Mouse (Mus musculus) neural tube, embryonic 14.5 days (tissue): ENCODE data around the gene St8sia4. TPM values are rescaled to one million over a fixed set of nuclear protein-coding genes. Genes with fewer than 3 reads are reported as not detected.

Experiments used
- ATAC-seq: fragments of 200-750 bp; cut with Nextera tagmentation; 2 replicates; pipeline ENCODE4 v1.8.0; 2017; ENCODE audit warnings: low read depth, mild to moderate bottlenecking, moderate TSS enrichment, moderate library complexity
- H3K27ac ChIP-seq: fragments of 300-500 bp; sonication (generic); 2 replicates; pipeline ENCODE4 v1.5.1; 2014; ENCODE audit warnings: low read depth, mild to moderate bottlenecking, control low read depth, low read length, moderate library complexity, mixed read lengths
- H3K27me3 ChIP-seq: fragments of 300-500 bp; sonication (generic); 2 replicates; pipeline ENCODE4 v1.6.1; 2014; ENCODE audit warnings: low read length; ENCODE audit not compliant: control insufficient read depth, insufficient read depth
- H3K36me3 ChIP-seq: fragments of 300-500 bp; sonication (generic); 2 replicates; pipeline ENCODE4 v1.6.1; 2014; ENCODE audit warnings: low read length, mixed read lengths; ENCODE audit not compliant: control insufficient read depth, insufficient read depth
- H3K4me1 ChIP-seq: fragments of 300-500 bp; sonication (generic); 2 replicates; pipeline ENCODE4 v1.6.1; 2014; ENCODE audit warnings: low read length; ENCODE audit not compliant: control insufficient read depth, insufficient read depth
- H3K4me2 ChIP-seq: fragments of 300-500 bp; sonication (generic); 2 replicates; pipeline ENCODE4 v1.6.1; 2014; ENCODE audit warnings: mild to moderate bottlenecking, low read depth, low read length, control low read depth
- H3K4me3 ChIP-seq: fragments of 300-500 bp; sonication (generic); 2 replicates; pipeline ENCODE4 v1.5.1; 2014; ENCODE audit warnings: low read depth, low read length, control low read depth, mixed read lengths
- H3K9ac ChIP-seq: fragments of 300-500 bp; sonication (generic); replicated peaks from 2 replicates; pipeline ENCODE4 v1.6.1; 2014; ENCODE audit warnings: low read depth, mild to moderate bottlenecking, control low read depth, low read length, mixed read lengths
- H3K9me3 ChIP-seq: fragments of 300-500 bp; sonication (generic); 2 replicates; pipeline ENCODE4 v1.6.1; 2016; ENCODE audit warnings: low read length; ENCODE audit not compliant: control insufficient read depth
- WGBS: fragments of 180-500 bp; shearing (Covaris S2); extraction: QIAGEN DNeasy Blood & Tissue Kit; methylation state at CpG from one replicate; pipeline ENCODE4 v1.1.7; 2014; 5-methylcytosine and 5-hydroxymethylcytosine counted together
- polyA plus RNA-seq: library from polyadenylated mRNA; unstranded; fragments of >200 nt; fragmentation: Nextera tagmentation; extraction: Ambion mirVana; gene quantifications from 2 replicates; pipeline ENCODE4 v1.2.1, GENCODE M21; 2014

Gene St8sia4
- polyA plus RNA-seq, 1 experiment from 2014 or later, result 50.1 TPM

- Histone ChIP-seq H3K27me3 (no peaks in the 10 kb centered on the region), H3K36me3 (no peaks in the 10 kb centered on the region), H3K27ac (no peak overlapping the region), H3K9ac (no peak overlapping the region), H3K9me3 (no peaks in the 10 kb centered on the region), H3K4me2 (no peak overlapping the region), H3K4me1 (no peaks in the 10 kb centered on the region), H3K4me3 (no peak overlapping the region)
- ATAC-seq, result no peak
- WGBS, result 79% methylated on average over 2 of the region's 2 CpGs
These were observed 57.4 kb downstream of the St8sia4 start for GRCm38 (mm10) chr1:95610017-95610416.

- Histone ChIP-seq H3K9me3 (no peaks in the 10 kb centered on the region), H3K4me1 (no peaks in the 10 kb centered on the region), H3K4me2 (no peak overlapping the region), H3K27ac (no peak overlapping the region), H3K9ac (no peak overlapping the region), H3K27me3 (no peaks in the 10 kb centered on the region), H3K4me3 (no peak overlapping the region), H3K36me3 (no peaks in the 10 kb centered on the region)
- no peak for ATAC-seq
- WGBS, result 89% methylated on average over 5 of the region's 5 CpGs
These were observed 58.3 kb downstream of the St8sia4 start for GRCm38 (mm10) chr1:95609045-95609444.

GRCm38 (mm10) chr1:95605458-95605857, 61.9 kb downstream of the St8sia4 start:
- no peak overlapping the region for H3K9ac ChIP-seq
- H3K27me3 ChIP-seq, result no peaks in the 10 kb centered on the region
- no peaks in the 10 kb centered on the region for H3K36me3 ChIP-seq
- no peak overlapping the region for H3K27ac ChIP-seq
- H3K9me3 ChIP-seq, result no peaks in the 10 kb centered on the region
- no peak overlapping the region for H3K4me2 ChIP-seq
- no peak overlapping the region for H3K4me3 ChIP-seq
- ATAC-seq, result no peak
- 57% methylated on average over 2 of the region's 2 CpGs for whole genome bisulfite sequencing
- no peaks in the 10 kb centered on the region for H3K4me1 ChIP-seq

GRCm38 (mm10) chr1:95598108-95598507, 69.3 kb downstream of the St8sia4 start:
- ATAC-seq, result no peak
- no peak overlapping the region for H3K9ac ChIP-seq
- 96% methylated on average over 1 of the region's 1 CpGs for WGBS

GRCm38 (mm10) chr1:95596825-95597224, 70.5 kb downstream of the St8sia4 start:
- H3K27ac ChIP-seq, result no peak overlapping the region
- H3K9me3 ChIP-seq, result no peaks in the 10 kb centered on the region
- 100% methylated on average over 1 of the region's 1 CpGs for WGBS
- H3K9ac ChIP-seq, result no peak overlapping the region
- H3K4me2 ChIP-seq, result no peak overlapping the region
- no peak overlapping the region for H3K4me3 ChIP-seq
- H3K36me3 ChIP-seq, result no peaks in the 10 kb centered on the region
- no peak for ATAC-seq
- H3K27me3 ChIP-seq, result no peaks in the 10 kb centered on the region
- no peaks in the 10 kb centered on the region for H3K4me1 ChIP-seq

More at GRCm38 (mm10) chr1:95598108-95598507, 69.3 kb downstream of the St8sia4 start:
- Histone ChIP-seq H3K27me3 (no peaks in the 10 kb centered on the region), H3K4me3 (no peak overlapping the region), H3K4me1 (no peaks in the 10 kb centered on the region), H3K27ac (no peak overlapping the region), H3K9me3 (no peaks in the 10 kb centered on the region), H3K4me2 (no peak overlapping the region), H3K36me3 (no peaks in the 10 kb centered on the region)

- ATAC-seq, result no peak
These were observed 76.3 kb downstream of the St8sia4 start for GRCm38 (mm10) chr1:95591101-95591500.

GRCm38 (mm10) chr1:95590108-95590507, 77.3 kb downstream of the St8sia4 start:
- Histone ChIP-seq H3K9ac (no peak overlapping the region), H3K27ac (no peak overlapping the region), H3K4me1 (no peaks in the 10 kb centered on the region), H3K36me3 (peaks cover 7% of the 10 kb centered on the region; the same call in 1 of the 2 replicates), H3K9me3 (no peaks in the 10 kb centered on the region), H3K27me3 (no peaks in the 10 kb centered on the region), H3K4me2 (no peak overlapping the region), H3K4me3 (no peak overlapping the region)
- 75% methylated on average over 2 of the region's 2 CpGs for WGBS
- no peak for ATAC-seq

More at GRCm38 (mm10) chr1:95591101-95591500, 76.3 kb downstream of the St8sia4 start:
- 90% methylated on average over 2 of the region's 2 CpGs for WGBS
- H3K4me3 ChIP-seq, result no peak overlapping the region
- H3K4me1 ChIP-seq, result no peaks in the 10 kb centered on the region
- no peak overlapping the region for H3K27ac ChIP-seq
- peaks cover 7% of the 10 kb centered on the region; the same call in 1 of the 2 replicates for H3K36me3 ChIP-seq
- no peak overlapping the region for H3K4me2 ChIP-seq
- no peaks in the 10 kb centered on the region for H3K27me3 ChIP-seq
- H3K9me3 ChIP-seq, result no peaks in the 10 kb centered on the region
- no peak overlapping the region for H3K9ac ChIP-seq

GRCm38 (mm10) chr1:95589471-95589870, 77.9 kb downstream of the St8sia4 start:
- H3K4me2 ChIP-seq, result no peak overlapping the region
- H3K36me3 ChIP-seq, result peaks cover 7% of the 10 kb centered on the region; the same call in 1 of the 2 replicates
- H3K27ac ChIP-seq, result no peak overlapping the region
- no peaks in the 10 kb centered on the region for H3K4me1 ChIP-seq
- no peak for ATAC-seq
- no peaks in the 10 kb centered on the region for H3K9me3 ChIP-seq
- H3K4me3 ChIP-seq, result no peak overlapping the region
- no peak overlapping the region for H3K9ac ChIP-seq
- H3K27me3 ChIP-seq, result no peaks in the 10 kb centered on the region

GRCm38 (mm10) chr1:95583310-95583709, 84.1 kb downstream of the St8sia4 start:
- WGBS, result 81% methylated on average over 1 of the region's 1 CpGs
- H3K9ac ChIP-seq, result no peak overlapping the region
- H3K27me3 ChIP-seq, result no peaks in the 10 kb centered on the region
- H3K4me2 ChIP-seq, result no peak overlapping the region
- H3K4me3 ChIP-seq, result no peak overlapping the region
- no peaks in the 10 kb centered on the region for H3K9me3 ChIP-seq
- H3K36me3 ChIP-seq, result no peaks in the 10 kb centered on the region
- H3K27ac ChIP-seq, result no peak overlapping the region
- ATAC-seq, result no peak
- H3K4me1 ChIP-seq, result no peaks in the 10 kb centered on the region
